Mouse (Mus musculus) liver, embryonic 14.5 days (tissue): Measurements from ENCODE around the gene Megf8.

Experiments used
- CTCF ChIP-seq: IDR thresholded peaks from 2 replicates; pipeline ENCODE4 v1.5.1; 2016; ENCODE audit warnings: antibody characterized with exemption, low read depth, control low read depth
- EP300 ChIP-seq: IDR thresholded peaks from 2 replicates; pipeline ENCODE4 v1.6.1; 2016; ENCODE audit warnings: antibody characterized with exemption, low read depth

- peak; percentile 50 for TF ChIP-seq CTCF
- no peak for TF ChIP-seq EP300
These were observed 92.3 kb downstream of the Megf8 start for GRCm38 (mm10) chr7:25409114-25409760.
